Mouse (Mus musculus) heart, adult 11 months (tissue): ENCODE data around the gene Cend1.
"Not testable (repeated sequence)": the region's sequence is repeated elsewhere in the genome, so short reads cannot be mapped to it uniquely, and the experiment has no call there.

Experiments
- DNase-seq: peaks from one replicate; pipeline ENCODE4 v3.0.0; 2022

The Cend1 gene

GRCm38 (mm10) chr7:141464603-141465201 is 35.4 kb upstream of the Cend1 start:
- peak; percentile 97 for DNase-seq

- DNase-seq: peak; percentile 99
Observed at GRCm38 (mm10) chr7:141463824-141464602, 34.7 kb upstream of the Cend1 start.

- DNase-seq: peak; percentile 97
Observed at GRCm38 (mm10) chr7:141462333-141462821, 33.1 kb upstream of the Cend1 start.

- DNase-seq: peak; percentile 98
Observed at GRCm38 (mm10) chr7:141461521-141462332, 32.4 kb upstream of the Cend1 start.

GRCm38 (mm10) chr7:141460391-141461113 is 31.3 kb upstream of the Cend1 start, which contains the start of gene Cracr2b:
Gene Cracr2b, plus strand, starts transcription at chr7:141461094.
- peak; percentile 98 for DNase-seq

GRCm38 (mm10) chr7:141460001-141460390 is 30.7 kb upstream of the Cend1 start:
- DNase-seq: peak; percentile 95

- peak; percentile 96 for DNase-seq
Observed at GRCm38 (mm10) chr7:141459301-141459711, 30.0 kb upstream of the Cend1 start.

GRCm38 (mm10) chr7:141458661-141459060 is 29.4 kb upstream of the Cend1 start:
- peak; percentile 95 for DNase-seq

GRCm38 (mm10) chr7:141457986-141458660 is 28.8 kb upstream of the Cend1 start:
- peak; percentile 97 for DNase-seq

GRCm38 (mm10) chr7:141457236-141457635 is 27.9 kb upstream of the Cend1 start:
- peak; percentile 95 for DNase-seq

- peak; percentile 97 for DNase-seq
Observed at GRCm38 (mm10) chr7:141456739-141457138, 27.4 kb upstream of the Cend1 start.

- DNase-seq: peak; percentile 99
Observed at GRCm38 (mm10) chr7:141455610-141456314, 26.5 kb upstream of the Cend1 start.

GRCm38 (mm10) chr7:141454967-141455551 is 25.8 kb upstream of the Cend1 start, which contains the start of gene Pnpla2:
Gene Pnpla2, plus strand, starts transcription at chr7:141455198.
- peak; percentile 100 for DNase-seq

GRCm38 (mm10) chr7:141453636-141454035 is 24.3 kb upstream of the Cend1 start:
- DNase-seq: no peak

- DNase-seq: peak; percentile 92
Observed at GRCm38 (mm10) chr7:141451928-141452327, 22.6 kb upstream of the Cend1 start.

- DNase-seq: peak; percentile 99
Observed at GRCm38 (mm10) chr7:141447110-141447991, 18.1 kb upstream of the Cend1 start, which contains the start of gene Rplp2. Gene Rplp2, plus strand, starts transcription at chr7:141447370.

GRCm38 (mm10) chr7:141446374-141446773 is 17.1 kb upstream of the Cend1 start:
- not testable (repeated sequence) for DNase-seq

GRCm38 (mm10) chr7:141443828-141444237 is 14.5 kb upstream of the Cend1 start, which contains the start of gene Pidd1:
Gene Pidd1, minus strand, starts transcription at chr7:141444025.
- peak; percentile 97 for DNase-seq

GRCm38 (mm10) chr7:141443081-141443821 is 14.0 kb upstream of the Cend1 start:
- peak; percentile 95 for DNase-seq
